Mouse (Mus musculus) hindbrain, embryonic 15.5 days (tissue): Measurements from ENCODE around the gene Gna13. TPM values are rescaled to one million over a fixed set of nuclear protein-coding genes. Genes with fewer than 3 reads are reported as not detected.

Experiments used
- ATAC-seq: fragments of 200-750 bp; cut with Nextera tagmentation; 2 replicates; pipeline ENCODE4 v1.8.0; 2017; ENCODE audit warnings: low read depth, moderate number of reproducible peaks, moderate TSS enrichment; ENCODE audit not compliant: low FRiP score
- H3K27ac ChIP-seq: fragments of 300-500 bp; sonication (generic); replicated peaks from 2 replicates; pipeline ENCODE4 v1.5.1; 2015; ENCODE audit warnings: mild to moderate bottlenecking, inconsistent platforms
- H3K27me3 ChIP-seq: fragments of 300-500 bp; sonication (generic); 2 replicates; pipeline ENCODE4 v1.6.1; 2015; ENCODE audit warnings: control low read depth, inconsistent platforms
- H3K36me3 ChIP-seq: fragments of 300-500 bp; sonication (generic); 2 replicates; pipeline ENCODE4 v1.6.1; 2015; ENCODE audit warnings: control low read depth, inconsistent platforms
- H3K4me1 ChIP-seq: fragments of 300-500 bp; sonication (generic); replicated peaks from 2 replicates; pipeline ENCODE4 v1.6.1; 2015; ENCODE audit warnings: control low read depth, inconsistent platforms
- H3K4me2 ChIP-seq: fragments of 300-500 bp; sonication (generic); 2 replicates; pipeline ENCODE4 v1.6.1; 2015; ENCODE audit warnings: moderate library complexity, mild to moderate bottlenecking, inconsistent platforms
- H3K4me3 ChIP-seq: fragments of 300-500 bp; sonication (generic); 2 replicates; pipeline ENCODE4 v1.5.1; 2015; ENCODE audit warnings: mild to moderate bottlenecking, inconsistent platforms
- H3K9ac ChIP-seq: fragments of 300-500 bp; sonication (generic); 2 replicates; pipeline ENCODE4 v1.6.1; 2015; ENCODE audit warnings: inconsistent platforms
- H3K9me3 ChIP-seq: fragments of 300-500 bp; sonication (generic); 2 replicates; pipeline ENCODE4 v1.6.1; 2016; ENCODE audit warnings: control low read depth, inconsistent platforms
- WGBS: fragments of 180-500 bp; shearing (Covaris S2); methylation state at CpG from one replicate; pipeline ENCODE4 v1.1.7; 2015; 5-methylcytosine and 5-hydroxymethylcytosine counted together
- polyA plus RNA-seq: library from polyadenylated mRNA; unstranded; fragments of >200 nt; fragmentation: Nextera tagmentation; extraction: Ambion mirVana; gene quantifications from 2 replicates; pipeline ENCODE4 v1.2.1, GENCODE M21; 2015

The Gna13 gene
- polyA plus RNA-seq, 1 experiment from 2014 or later, result 19.4 TPM

DNA sequence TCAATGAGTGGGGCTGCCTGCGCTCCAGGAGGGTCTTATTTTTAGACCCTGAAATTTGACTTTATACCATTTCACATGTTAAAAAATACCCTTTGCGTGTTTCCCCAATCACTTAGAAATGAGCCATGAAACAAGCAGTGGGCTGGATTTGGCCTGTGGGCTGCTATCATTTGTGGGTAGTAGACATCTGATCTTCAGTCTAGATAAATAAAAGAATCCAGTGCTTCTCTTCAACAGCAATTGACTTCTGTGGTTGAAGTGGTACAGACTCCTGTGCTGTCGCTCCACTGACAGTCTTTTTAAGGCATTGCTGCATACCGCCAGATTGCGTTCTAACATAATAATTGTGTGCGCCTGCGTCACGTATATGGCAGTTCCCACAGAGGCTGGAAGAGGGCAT is 22.7 kb downstream of the Gna13 start:
- H3K9me3 ChIP-seq, result no peaks in the 10 kb centered on the region
- no peak overlapping the region for H3K27ac ChIP-seq
- no peak overlapping the region for H3K4me3 ChIP-seq
- H3K4me2 ChIP-seq, result no peak overlapping the region
- 93% methylated on average over 8 of the region's 8 CpGs for WGBS
- no peak for ATAC-seq
- H3K9ac ChIP-seq, result no peak overlapping the region
- no peaks in the 10 kb centered on the region for H3K27me3 ChIP-seq
- no peaks in the 10 kb centered on the region for H3K36me3 ChIP-seq
- no peaks in the 10 kb centered on the region; the same call in none of the 2 replicates for H3K4me1 ChIP-seq

DNA sequence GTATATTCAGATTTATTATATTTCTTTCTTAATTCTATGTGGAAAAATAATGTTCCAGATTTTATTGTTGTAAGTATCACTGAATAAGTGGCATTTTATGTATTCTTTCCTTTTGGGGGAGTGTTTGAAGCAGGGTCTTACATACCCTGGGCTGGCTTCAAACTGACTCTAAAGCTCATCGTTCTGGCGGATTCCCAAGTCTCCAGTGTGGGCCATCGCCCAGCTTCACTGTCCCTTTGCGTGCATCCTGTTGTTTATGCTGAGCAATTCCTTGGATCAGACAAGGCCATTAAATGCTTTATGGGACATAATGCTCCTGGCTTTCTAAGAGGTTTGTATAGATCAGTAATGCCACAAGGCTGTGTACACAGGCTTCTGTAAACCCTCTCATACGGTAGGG is 26.4 kb downstream of the Gna13 start:
- Histone ChIP-seq H3K4me3 (no peak overlapping the region), H3K9ac (no peak overlapping the region), H3K9me3 (no peaks in the 10 kb centered on the region), H3K4me1 (no peaks in the 10 kb centered on the region; the same call in none of the 2 replicates), H3K4me2 (no peak overlapping the region), H3K36me3 (no peaks in the 10 kb centered on the region), H3K27ac (no peak overlapping the region), H3K27me3 (no peaks in the 10 kb centered on the region)
- 77% methylated on average over 5 of the region's 5 CpGs for WGBS
- no peak for ATAC-seq

DNA sequence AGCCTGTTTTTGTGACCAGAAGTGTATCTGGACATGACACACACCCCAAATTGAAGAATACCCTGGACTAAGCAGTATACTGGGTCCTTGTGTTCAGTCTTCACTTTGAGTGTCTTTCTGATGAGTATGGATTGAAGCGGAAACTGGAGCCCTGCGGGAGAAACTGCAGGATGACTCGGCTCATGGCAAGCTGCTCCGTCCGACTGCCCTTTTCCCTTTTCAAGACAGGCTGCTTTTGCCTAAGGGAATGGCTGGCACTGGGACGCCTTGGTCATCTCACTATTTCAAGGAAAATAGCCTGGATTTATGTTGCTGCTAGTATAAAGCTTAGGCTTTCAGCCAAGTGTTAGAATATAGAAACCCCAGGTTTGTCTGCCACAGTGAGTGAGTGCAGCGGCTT is 28.6 kb downstream of the Gna13 start:
- Histone ChIP-seq H3K36me3 (peaks cover 13% of the 10 kb centered on the region), H3K9me3 (no peaks in the 10 kb centered on the region), H3K4me1 (no peaks in the 10 kb centered on the region; the same call in 1 of the 2 replicates), H3K4me3 (no peak overlapping the region), H3K9ac (no peak overlapping the region), H3K27me3 (no peaks in the 10 kb centered on the region), H3K27ac (no peak overlapping the region), H3K4me2 (no peak overlapping the region)
- no peak for ATAC-seq
- WGBS, result 87% methylated on average over 7 of the region's 7 CpGs

DNA sequence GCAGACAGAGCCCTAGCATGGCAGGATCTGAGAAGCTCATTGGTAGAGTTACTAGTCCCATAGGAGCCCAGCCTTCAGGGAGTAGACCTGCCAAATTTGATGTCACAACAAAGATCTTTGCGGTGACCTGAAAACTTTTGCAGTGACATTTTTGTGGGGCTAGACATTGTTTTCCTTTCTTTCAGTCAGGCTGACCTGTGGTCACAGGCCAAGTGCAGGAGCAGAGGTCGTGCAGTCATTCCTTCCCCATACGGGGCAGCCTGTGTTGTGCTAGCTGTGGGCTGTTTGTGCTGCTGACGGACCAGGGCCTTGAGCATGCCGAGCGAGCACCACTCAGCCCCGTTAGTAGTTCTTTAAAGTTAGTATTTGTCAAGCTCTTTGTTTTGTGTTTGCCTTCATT is 29.1 kb downstream of the Gna13 start:
- Histone ChIP-seq H3K27me3 (no peaks in the 10 kb centered on the region), H3K27ac (no peak overlapping the region), H3K4me1 (no peaks in the 10 kb centered on the region; the same call in 1 of the 2 replicates), H3K4me3 (no peak overlapping the region), H3K9me3 (no peaks in the 10 kb centered on the region), H3K36me3 (peaks cover 17% of the 10 kb centered on the region), H3K9ac (no peak overlapping the region), H3K4me2 (no peak overlapping the region)
- ATAC-seq, result no peak
- 42% methylated on average over 7 of the region's 7 CpGs for WGBS

DNA sequence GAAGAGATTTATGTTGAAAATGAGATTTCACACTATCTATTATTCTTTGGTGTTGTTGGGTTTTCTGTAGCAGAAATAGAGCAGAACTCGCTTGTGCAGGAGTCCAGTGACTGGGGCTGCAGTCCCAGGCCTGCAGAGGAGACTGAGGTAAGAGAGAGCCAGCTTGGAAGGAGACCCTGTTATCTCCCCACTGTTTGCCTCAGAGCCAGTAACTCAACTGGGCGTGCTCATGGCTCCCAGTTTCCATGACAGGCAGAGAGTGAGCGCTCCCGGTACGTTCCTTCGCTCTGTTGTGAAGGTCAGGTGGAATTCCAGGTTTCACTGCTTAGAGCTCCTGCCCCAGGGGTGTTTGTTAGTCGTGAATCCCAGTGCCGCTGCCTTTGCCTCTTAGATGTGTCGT is 30.0 kb downstream of the Gna13 start:
- Histone ChIP-seq H3K4me3 (no peak overlapping the region), H3K36me3 (peaks cover 18% of the 10 kb centered on the region), H3K4me2 (no peak overlapping the region), H3K9me3 (no peaks in the 10 kb centered on the region), H3K4me1 (no peaks in the 10 kb centered on the region; the same call in 1 of the 2 replicates), H3K27ac (no peak overlapping the region), H3K9ac (no peak overlapping the region), H3K27me3 (no peaks in the 10 kb centered on the region)
- no peak for ATAC-seq
- WGBS, result 93% methylated on average over 9 of the region's 9 CpGs

DNA sequence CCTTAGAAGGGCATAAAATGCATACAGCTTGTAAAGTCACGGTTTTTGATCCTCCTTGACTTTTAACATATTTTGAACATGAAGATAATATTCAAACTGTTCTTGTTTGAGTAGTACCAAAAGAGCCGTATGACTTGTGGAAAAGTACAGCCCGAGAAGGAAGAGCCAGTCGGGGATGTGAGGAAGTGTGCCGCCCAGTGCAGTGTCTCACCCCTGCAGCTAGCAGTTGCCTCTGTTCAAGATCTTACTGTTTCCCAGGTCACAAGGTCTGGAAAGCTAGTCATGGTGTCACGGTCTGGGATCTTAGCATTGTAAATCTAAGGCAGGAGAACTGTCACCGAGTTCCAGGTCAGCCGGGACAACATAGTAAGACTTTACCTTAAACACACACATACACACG is 32.1 kb downstream of the Gna13 start:
- Histone ChIP-seq H3K9me3 (no peaks in the 10 kb centered on the region), H3K36me3 (peaks cover 27% of the 10 kb centered on the region), H3K4me2 (no peak overlapping the region), H3K9ac (no peak overlapping the region), H3K27me3 (no peaks in the 10 kb centered on the region), H3K4me3 (no peak overlapping the region), H3K4me1 (no peaks in the 10 kb centered on the region), H3K27ac (no peak overlapping the region)
- 83% methylated on average over 9 of the region's 9 CpGs for WGBS
- ATAC-seq, result no peak

DNA sequence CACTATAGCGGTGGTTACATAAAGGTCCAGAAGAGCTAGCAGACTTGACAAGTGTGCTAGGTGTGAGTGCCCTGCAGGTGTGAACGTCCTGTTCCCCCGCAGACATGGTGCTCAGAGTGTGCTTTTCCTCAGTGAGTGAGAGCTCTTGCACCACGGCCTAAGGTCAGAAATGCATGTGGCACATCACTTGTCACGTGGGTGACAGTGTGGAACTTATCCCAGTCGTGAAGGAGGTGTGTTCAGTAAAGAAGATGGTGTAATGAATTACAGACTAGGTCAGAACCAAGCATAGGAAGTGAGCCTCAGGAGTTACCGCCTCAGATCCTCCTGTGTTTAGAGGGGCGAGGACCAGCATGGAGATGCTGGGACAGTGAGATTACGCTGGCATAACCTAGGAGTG is 32.7 kb downstream of the Gna13 start:
- no peak overlapping the region for H3K27ac ChIP-seq
- H3K4me3 ChIP-seq, result no peak overlapping the region
- H3K27me3 ChIP-seq, result no peaks in the 10 kb centered on the region
- H3K36me3 ChIP-seq, result peaks cover 27% of the 10 kb centered on the region
- 90% methylated on average over 9 of the region's 9 CpGs for WGBS
- no peaks in the 10 kb centered on the region for H3K9me3 ChIP-seq
- H3K4me1 ChIP-seq, result no peaks in the 10 kb centered on the region
- H3K4me2 ChIP-seq, result no peak overlapping the region
- no peak for ATAC-seq
- no peak overlapping the region for H3K9ac ChIP-seq

DNA sequence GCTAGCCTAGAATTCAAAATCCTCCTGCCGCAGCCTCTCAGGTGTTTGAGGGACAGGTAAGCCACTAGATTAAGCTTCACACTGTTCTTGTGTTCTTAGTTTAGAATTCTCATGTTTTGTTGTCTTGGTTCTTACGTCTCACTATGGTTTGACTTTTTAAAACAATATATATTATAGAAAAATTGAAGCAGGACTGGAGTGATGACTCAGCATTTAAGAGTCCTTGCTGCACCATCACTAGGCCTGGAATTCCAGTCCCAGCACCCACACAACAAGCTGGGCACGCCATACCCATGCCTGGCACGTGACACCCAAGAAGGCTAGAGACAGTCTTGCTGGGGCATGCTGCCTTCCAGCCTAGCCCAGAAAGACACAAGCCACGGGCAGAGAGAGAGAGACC is 43.8 kb downstream of the Gna13 start:
- ATAC-seq, result no peak
- H3K4me1 ChIP-seq, result no peaks in the 10 kb centered on the region
- no peaks in the 10 kb centered on the region for H3K36me3 ChIP-seq
- no peak overlapping the region for H3K4me2 ChIP-seq
- H3K4me3 ChIP-seq, result no peak overlapping the region
- 91% methylated on average over 5 of the region's 5 CpGs for WGBS
- H3K27me3 ChIP-seq, result no peaks in the 10 kb centered on the region
- H3K9me3 ChIP-seq, result no peaks in the 10 kb centered on the region
- H3K27ac ChIP-seq, result no peak overlapping the region
- no peak overlapping the region for H3K9ac ChIP-seq

DNA sequence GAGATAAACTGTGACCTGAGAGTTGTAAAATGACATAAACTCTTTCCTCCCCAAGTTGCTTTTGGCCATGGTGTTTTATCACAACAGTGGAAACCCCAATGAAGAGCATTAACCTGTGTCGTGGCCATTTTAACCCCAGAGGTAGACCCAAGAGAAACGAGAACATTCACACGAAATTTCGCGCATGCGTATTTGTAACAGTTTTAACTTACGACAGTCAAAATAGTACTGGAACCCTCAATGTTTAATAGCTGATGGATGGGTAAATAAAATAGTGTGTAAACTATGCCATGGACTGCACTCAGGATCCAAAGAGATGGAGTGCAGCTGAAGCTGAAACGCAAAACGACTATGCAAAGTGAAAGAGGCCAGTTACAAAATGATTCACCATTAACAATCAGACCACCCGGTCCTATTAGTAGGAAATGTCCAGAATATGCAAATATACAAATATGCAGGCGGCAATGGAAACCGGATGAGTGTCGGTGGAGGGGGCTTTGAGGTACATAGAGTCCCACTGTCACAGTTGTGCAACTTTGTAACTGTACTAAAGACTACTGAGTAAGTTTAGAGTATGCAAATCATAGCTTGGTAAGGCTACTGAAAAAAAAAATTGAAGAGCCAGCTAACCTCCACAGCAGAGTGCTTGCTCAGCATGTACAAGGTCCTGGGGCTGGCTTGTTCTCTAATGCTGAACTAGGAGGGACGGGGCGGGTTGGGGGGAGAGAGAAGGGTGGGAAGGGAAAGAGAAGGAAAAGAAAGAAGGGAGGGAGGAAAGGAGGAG is 47.8 kb downstream of the Gna13 start:
- 91% methylated on average over 15 of the region's 15 CpGs for WGBS
- Histone ChIP-seq H3K4me2 (no peak overlapping the region), H3K4me3 (no peak overlapping the region)

DNA sequence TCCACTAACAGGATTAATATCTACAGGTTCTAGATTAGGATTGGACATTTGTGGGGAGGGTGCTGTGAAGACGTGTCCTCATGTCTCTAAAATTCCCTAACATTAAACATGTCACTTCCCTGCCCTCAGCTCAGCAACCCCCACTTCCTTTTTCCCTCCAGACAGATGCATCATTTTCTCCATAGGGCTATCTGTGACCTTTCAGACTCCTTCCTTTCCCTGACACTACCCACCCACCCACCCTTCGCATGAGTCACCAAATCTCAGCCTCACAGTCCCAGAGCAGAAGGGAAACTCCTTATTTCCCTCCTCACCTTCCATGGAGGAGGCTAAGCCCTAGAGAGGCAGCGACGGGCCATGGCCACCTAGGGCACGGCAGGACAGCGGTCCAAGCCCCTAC is 51.0 kb downstream of the Gna13 start, which contains the start of gene 9930022D16Rik:
9930022D16Rik (plus strand) TSS at position 301 of the 400 bp plus-strand sequence.
- 92% methylated on average over 6 of the region's 6 CpGs for WGBS
- H3K36me3 ChIP-seq, result no peaks in the 10 kb centered on the region
- H3K27me3 ChIP-seq, result no peaks in the 10 kb centered on the region
- H3K9me3 ChIP-seq, result no peaks in the 10 kb centered on the region
- ATAC-seq, result no peak
- no peak within 1 kb of the TSS for H3K27ac ChIP-seq
- no peak within 1 kb of the TSS for H3K9ac ChIP-seq
- no peaks in the 10 kb centered on the region for H3K4me1 ChIP-seq
- no peak within 1 kb of the TSS for H3K4me2 ChIP-seq
- no peak within 1 kb of the TSS for H3K4me3 ChIP-seq

More for the DNA sequence above, 47.8 kb downstream of the Gna13 start:
- Histone ChIP-seq H3K36me3 (no peaks in the 10 kb centered on the region), H3K4me1 (no peaks in the 10 kb centered on the region), H3K27me3 (no peaks in the 10 kb centered on the region), H3K9ac (no peak overlapping the region), H3K27ac (no peak overlapping the region), H3K9me3 (no peaks in the 10 kb centered on the region)
- no peak for ATAC-seq

DNA sequence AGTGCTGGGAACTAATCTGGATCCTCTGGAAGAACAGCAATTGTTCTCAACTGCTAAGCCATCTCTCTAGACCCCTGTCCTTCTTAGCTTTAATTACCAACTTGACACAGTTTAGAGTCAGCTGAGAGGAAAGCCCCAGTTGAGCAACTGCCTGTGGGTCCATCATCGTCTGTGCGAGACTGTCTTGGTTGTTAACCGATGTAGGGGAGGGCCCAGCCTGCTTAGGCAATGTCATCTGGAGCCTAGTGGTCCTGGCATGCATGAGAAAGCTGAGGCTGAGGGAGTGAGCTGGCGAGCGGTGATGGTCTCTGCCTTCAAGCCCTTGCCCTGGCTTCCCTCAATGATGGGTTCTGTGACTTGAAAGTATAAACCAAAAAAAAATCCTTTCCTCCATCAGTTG is 52.2 kb downstream of the Gna13 start:
- Histone ChIP-seq H3K4me2 (no peak overlapping the region), H3K4me1 (no peaks in the 10 kb centered on the region), H3K27me3 (no peaks in the 10 kb centered on the region), H3K4me3 (no peak overlapping the region), H3K9me3 (no peaks in the 10 kb centered on the region), H3K9ac (no peak overlapping the region), H3K27ac (no peak overlapping the region), H3K36me3 (no peaks in the 10 kb centered on the region)
- no peak for ATAC-seq
- 83% methylated on average over 5 of the region's 5 CpGs for WGBS

DNA sequence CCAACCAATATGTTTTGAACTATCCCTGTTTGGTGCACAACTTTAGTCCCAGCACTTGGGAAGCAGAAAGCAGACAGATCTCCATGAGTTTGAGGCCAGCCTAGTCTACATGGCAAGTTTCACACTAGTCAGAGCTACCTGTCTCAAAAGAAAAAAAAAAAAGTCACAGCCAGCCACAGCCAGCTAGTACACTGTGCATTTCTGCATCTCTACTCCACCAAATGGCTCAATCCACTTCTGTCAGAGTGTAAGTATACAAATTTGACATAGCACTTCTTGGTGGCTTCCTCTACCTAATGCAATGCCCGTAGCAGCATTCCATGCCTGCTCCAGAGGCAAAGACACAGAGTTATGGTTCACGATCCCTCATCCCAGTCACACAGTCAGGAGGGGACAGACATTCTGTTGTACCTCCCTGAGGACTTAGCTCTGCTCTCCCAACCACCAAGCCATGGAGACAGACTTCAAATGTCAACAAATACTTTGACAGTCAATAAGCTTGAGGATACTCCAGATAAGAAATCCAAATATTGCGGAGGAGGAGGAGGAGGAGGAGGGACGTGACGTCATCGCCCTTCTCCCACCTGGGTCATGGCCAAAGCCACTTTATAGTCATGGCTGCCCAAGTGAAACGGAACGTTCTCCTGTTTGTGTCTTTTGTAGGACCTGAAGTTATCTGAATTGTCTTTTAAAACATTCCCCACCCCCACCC is 54.2 kb downstream of the Gna13 start:
- Histone ChIP-seq H3K4me2 (no peak overlapping the region), H3K9me3 (no peaks in the 10 kb centered on the region), H3K36me3 (no peaks in the 10 kb centered on the region), H3K4me1 (no peaks in the 10 kb centered on the region), H3K27ac (no peak overlapping the region), H3K9ac (no peak overlapping the region), H3K27me3 (no peaks in the 10 kb centered on the region), H3K4me3 (no peak overlapping the region)
- WGBS, result 89% methylated on average over 8 of the region's 8 CpGs
- no peak for ATAC-seq
